Mouse (Mus musculus): ENCODE data around the gene 2310061I04Rik. TPM values are rescaled to one million over a fixed set of nuclear protein-coding genes. Genes with fewer than 3 reads are reported as not detected.

2310061I04Rik gene
- total RNA-seq (2015) = 28.4 and 31.8 TPM in 2 replicates
- 3.5 and 9.8 TPM in 2 replicates for total RNA-seq (2017)

GRCm38 (mm10) chr17:35896781-35897643, at the start of gene 2310061I04Rik:
Gene 2310061I04Rik (minus strand): TSS chr17:35897431.
- peak; percentile 84 for ATAC-seq (ENCODE audit: poor library complexity, severe bottlenecking)

GRCm38 (mm10) chr17:35939941-35940340, 42.7 kb upstream of the 2310061I04Rik start:
- no peak for ATAC-seq (ENCODE audit: poor library complexity, severe bottlenecking)

GRCm38 (mm10) chr17:35939108-35939507, 41.9 kb upstream of the 2310061I04Rik start:
- ATAC-seq (ENCODE audit: poor library complexity, severe bottlenecking) = no peak

GRCm38 (mm10) chr17:35937700-35938348, 40.6 kb upstream of the 2310061I04Rik start:
- ATAC-seq (ENCODE audit: poor library complexity, severe bottlenecking) = peak; percentile 91

GRCm38 (mm10) chr17:35935763-35936162, 38.5 kb upstream of the 2310061I04Rik start:
- peak; percentile 87 for ATAC-seq (ENCODE audit: poor library complexity, severe bottlenecking)

GRCm38 (mm10) chr17:35932608-35933007, 35.4 kb upstream of the 2310061I04Rik start:
- ATAC-seq (ENCODE audit: poor library complexity, severe bottlenecking) = no peak

GRCm38 (mm10) chr17:35930627-35931026, 33.4 kb upstream of the 2310061I04Rik start:
- no peak for ATAC-seq (ENCODE audit: poor library complexity, severe bottlenecking)

- no peak for ATAC-seq (ENCODE audit: poor library complexity, severe bottlenecking)
These were observed 32.3 kb upstream of the 2310061I04Rik start for GRCm38 (mm10) chr17:35929534-35929933.

GRCm38 (mm10) chr17:35927471-35927870, 30.2 kb upstream of the 2310061I04Rik start:
- ATAC-seq (ENCODE audit: poor library complexity, severe bottlenecking) = no peak

GRCm38 (mm10) chr17:35923281-35923680, 26.1 kb upstream of the 2310061I04Rik start:
- ATAC-seq (ENCODE audit: poor library complexity, severe bottlenecking) = no peak

GRCm38 (mm10) chr17:35922566-35922965, 25.3 kb upstream of the 2310061I04Rik start:
- no peak for ATAC-seq (ENCODE audit: poor library complexity, severe bottlenecking)

GRCm38 (mm10) chr17:35921710-35922109, 24.5 kb upstream of the 2310061I04Rik start:
- no peak for ATAC-seq (ENCODE audit: poor library complexity, severe bottlenecking)

- no peak for ATAC-seq (ENCODE audit: poor library complexity, severe bottlenecking)
These were observed 23.8 kb upstream of the 2310061I04Rik start for GRCm38 (mm10) chr17:35920862-35921562.

GRCm38 (mm10) chr17:35920384-35920783, 23.2 kb upstream of the 2310061I04Rik start:
- no peak for ATAC-seq (ENCODE audit: poor library complexity, severe bottlenecking)

GRCm38 (mm10) chr17:35919864-35920301, 22.7 kb upstream of the 2310061I04Rik start:
- ATAC-seq (ENCODE audit: poor library complexity, severe bottlenecking) = no peak

GRCm38 (mm10) chr17:35919060-35919715, 22.0 kb upstream of the 2310061I04Rik start:
- peak; percentile 47 for ATAC-seq (ENCODE audit: poor library complexity, severe bottlenecking)

- ATAC-seq (ENCODE audit: poor library complexity, severe bottlenecking) = no peak
These were observed 21.2 kb upstream of the 2310061I04Rik start for GRCm38 (mm10) chr17:35918276-35919059.

GRCm38 (mm10) chr17:35917463-35918251, 20.4 kb upstream of the 2310061I04Rik start:
- no peak for ATAC-seq (ENCODE audit: poor library complexity, severe bottlenecking)

- ATAC-seq (ENCODE audit: poor library complexity, severe bottlenecking) = peak; percentile 2; the same call in 1 of the 2 replicates
These were observed 19.9 kb upstream of the 2310061I04Rik start for GRCm38 (mm10) chr17:35917143-35917462.
